Mouse (Mus musculus): ENCODE measurements around the gene Gpc6.

GRCm38 (mm10) chr14:117852266-117852665 is 927.2 kb downstream of the Gpc6 start:
- TF ChIP-seq CTCF (IDR thresholded peaks at IDR 0.05; ENCODE audit: low read depth), result no peak
- TF ChIP-seq EP300 (IDR thresholded peaks at IDR 0.05; ENCODE audit: low read depth), result no peak

Measured in heart, postnatal 0 days (tissue).